Mouse (Mus musculus) bone marrow, adult 2 months (tissue): ENCODE data around the gene E2f3. TPM values are rescaled to one million over a fixed set of nuclear protein-coding genes. Genes with fewer than 3 reads are reported as not detected.

Experiments used
- H3K27ac ChIP-seq: fragments of 200-500 bp; 2 replicates; pipeline ENCODE4 v1.5.1; 2012; ENCODE audit warnings: low read depth, mild to moderate bottlenecking, control low read depth, inconsistent platforms, low read length; ENCODE audit not compliant: control insufficient read depth, poor library complexity, insufficient read depth
- H3K4me1 ChIP-seq: fragments of 200-500 bp; 2 replicates; pipeline ENCODE4 v1.6.1; 2011; ENCODE audit warnings: low read length; ENCODE audit not compliant: control insufficient read depth, insufficient read depth
- H3K4me3 ChIP-seq: fragments of 200-500 bp; replicated peaks from 2 replicates; pipeline ENCODE3; 2011; ENCODE audit warnings: mild to moderate bottlenecking, low read depth, low read length, control low read depth; ENCODE audit not compliant: control insufficient read depth
- CTCF ChIP-seq: fragments of 200-500 bp; IDR thresholded peaks from 2 replicates; pipeline ENCODE4 v1.5.1; 2011; ENCODE audit warnings: low read length, control low read depth; ENCODE audit not compliant: control insufficient read depth, insufficient read depth
- POLR2A ChIP-seq: fragments of 200-500 bp; IDR thresholded peaks from 2 replicates; pipeline ENCODE4 v1.6.1; 2011; ENCODE audit warnings: low read depth, mild to moderate bottlenecking, control low read depth, low read length, borderline replicate concordance; ENCODE audit not compliant: control insufficient read depth
- WGBS: fragments of 180-500 bp; shearing (Covaris S2); methylation state at CpG from one replicate; pipeline ENCODE4 v1.1.7; 2018; 5-methylcytosine and 5-hydroxymethylcytosine counted together
- polyA plus RNA-seq: library from polyadenylated mRNA; stranded (reverse); fragments of >200 nt; gene quantifications from 2 replicates; pipeline ENCODE4 v1.2.4, GENCODE M21; 2011; ENCODE audit warnings: low replicate concordance; ENCODE audit not compliant: missing spikeins, insufficient read depth, insufficient read length

Gene E2f3
- polyA plus RNA-seq, 1 experiment, result 11.1 TPM

DNA sequence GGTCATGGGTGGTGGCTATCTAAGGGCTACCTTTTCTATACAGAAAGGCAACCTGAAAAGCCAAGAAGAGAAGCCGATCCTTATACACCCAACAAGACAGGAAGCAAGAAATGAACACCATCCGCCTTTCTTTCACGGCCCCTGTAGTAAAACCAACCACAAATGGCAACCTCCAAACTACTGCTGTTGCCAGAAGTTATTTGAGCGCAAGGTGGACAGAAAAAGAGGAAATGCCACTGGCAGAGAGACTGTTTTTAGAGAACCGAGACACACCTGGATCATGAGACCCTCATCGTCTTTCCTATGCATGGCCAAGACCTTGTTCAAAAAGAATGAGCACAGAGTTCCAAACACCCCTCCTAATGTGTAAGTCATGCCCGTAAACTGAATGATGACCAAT lies 15.5 kb downstream of the E2f3 start:
- H3K4me1 ChIP-seq, result no peaks in the 10 kb centered on the region
- TF ChIP-seq POLR2A (no peak), CTCF (no peak)
- H3K27ac ChIP-seq, result no peak overlapping the region
- H3K4me3 ChIP-seq, result no peak overlapping the region
- WGBS, result 32% methylated on average over 7 of the region's 7 CpGs

- H3K4me3 ChIP-seq, result no peak overlapping the region
- WGBS, result 71% methylated on average over 7 of the region's 7 CpGs
- peaks cover 4% of the 10 kb centered on the region; the same call in 1 of the 2 replicates for H3K4me1 ChIP-seq
- no peak overlapping the region for H3K27ac ChIP-seq
- TF ChIP-seq POLR2A (no peak), CTCF (no peak)
Observed at GRCm38 (mm10) chr13:29968636-29969035, 17.2 kb downstream of the E2f3 start.

- Histone ChIP-seq H3K4me3 (no peak overlapping the region), H3K27ac (no peak overlapping the region), H3K4me1 (peaks cover 6% of the 10 kb centered on the region; the same call in 1 of the 2 replicates)
- no peak for TF ChIP-seq CTCF
- TF ChIP-seq POLR2A, result no peak
- 59% methylated on average over 5 of the region's 5 CpGs for WGBS
Observed at GRCm38 (mm10) chr13:29967367-29967766, 18.5 kb downstream of the E2f3 start.

GRCm38 (mm10) chr13:29966966-29967365 lies 18.9 kb downstream of the E2f3 start:
- Histone ChIP-seq H3K4me1 (peaks cover 6% of the 10 kb centered on the region; the same call in 1 of the 2 replicates), H3K27ac (no peak overlapping the region), H3K4me3 (no peak overlapping the region)
- TF ChIP-seq POLR2A (no peak), CTCF (no peak)
- WGBS, result 78% methylated on average over 8 of the region's 8 CpGs

GRCm38 (mm10) chr13:29964087-29964486 lies 21.8 kb downstream of the E2f3 start:
- H3K4me3 ChIP-seq, result no peak overlapping the region
- WGBS, result 20% methylated on average over 6 of the region's 6 CpGs
- peaks cover 6% of the 10 kb centered on the region; the same call in 1 of the 2 replicates for H3K4me1 ChIP-seq
- TF ChIP-seq CTCF (no peak), POLR2A (no peak)
- H3K27ac ChIP-seq, result no peak overlapping the region

GRCm38 (mm10) chr13:29960416-29960815 lies 25.4 kb downstream of the E2f3 start:
- H3K4me3 ChIP-seq, result no peak overlapping the region
- H3K27ac ChIP-seq, result no peak overlapping the region
- TF ChIP-seq POLR2A, result no peak
- no peak for TF ChIP-seq CTCF
- 85% methylated on average over 6 of the region's 6 CpGs for WGBS
- H3K4me1 ChIP-seq, result peaks cover 6% of the 10 kb centered on the region; the same call in 1 of the 2 replicates

GRCm38 (mm10) chr13:29957731-29958254 lies 28.1 kb downstream of the E2f3 start:
- 86% methylated on average over 9 of the region's 9 CpGs for WGBS
- Histone ChIP-seq H3K27ac (no peak overlapping the region), H3K4me3 (no peak overlapping the region), H3K4me1 (peaks cover under 1% of the 10 kb centered on the region; the same call in 1 of the 2 replicates)
- TF ChIP-seq POLR2A, result no peak
- TF ChIP-seq CTCF, result no peak

DNA sequence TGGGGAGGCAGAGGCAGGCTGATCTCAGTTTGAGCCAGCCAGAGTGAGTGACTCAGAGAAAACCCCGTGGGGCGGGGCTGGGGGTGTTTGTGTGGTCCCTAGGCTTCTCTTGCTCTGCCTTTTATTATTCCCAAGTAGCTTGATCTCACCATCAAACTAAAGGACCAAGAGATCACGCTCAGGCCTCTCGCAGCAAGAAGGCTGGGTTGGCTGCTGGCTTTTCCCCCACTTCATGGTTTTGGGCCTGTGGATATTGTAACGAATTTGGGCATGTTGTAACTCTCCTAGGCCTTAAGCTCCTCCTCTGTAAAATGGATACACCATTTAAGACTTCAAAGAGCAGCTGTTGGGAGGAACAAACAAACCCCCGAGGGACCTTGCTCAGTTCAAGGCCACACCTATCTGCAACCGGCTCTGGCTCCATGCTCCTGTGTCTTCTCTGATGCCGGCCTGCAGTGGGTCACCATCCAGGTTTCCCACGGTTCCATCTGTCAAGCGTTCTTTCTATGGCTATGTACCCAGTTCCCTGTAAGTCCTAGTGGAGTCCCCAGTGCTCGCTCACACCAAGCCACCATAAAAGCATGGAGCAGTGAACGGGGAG lies 28.9 kb downstream of the E2f3 start:
- WGBS, result 85% methylated on average over 12 of the region's 12 CpGs
- Histone ChIP-seq H3K4me3 (no peak overlapping the region), H3K4me1 (no peaks in the 10 kb centered on the region), H3K27ac (no peak overlapping the region)
- TF ChIP-seq POLR2A (no peak), CTCF (no peak)

- Histone ChIP-seq H3K4me1 (no peaks in the 10 kb centered on the region; the same call in 1 of the 2 replicates), H3K27ac (no peak overlapping the region), H3K4me3 (no peak overlapping the region)
- 79% methylated on average over 11 of the region's 11 CpGs for WGBS
- no peak for TF ChIP-seq POLR2A
- no peak for TF ChIP-seq CTCF
Observed at GRCm38 (mm10) chr13:29955296-29955695, 30.6 kb downstream of the E2f3 start.
